Mouse (Mus musculus) telencephalon, adult 2 months (tissue): Measurements from ENCODE around the gene Serbp1.

Source experiments
- DNase-seq: peaks from one replicate; pipeline ENCODE4 v3.0.0-alpha.2; 2011; ENCODE audit warnings: low read depth, low spot score

The Serbp1 gene

GRCm38 (mm10) chr6:67301230-67301629 lies 63.3 kb downstream of the Serbp1 start:
- DNase-seq = no peak

- DNase-seq = peak; percentile 28
These were observed 64.5 kb downstream of the Serbp1 start for GRCm38 (mm10) chr6:67302471-67302870.

DNA sequence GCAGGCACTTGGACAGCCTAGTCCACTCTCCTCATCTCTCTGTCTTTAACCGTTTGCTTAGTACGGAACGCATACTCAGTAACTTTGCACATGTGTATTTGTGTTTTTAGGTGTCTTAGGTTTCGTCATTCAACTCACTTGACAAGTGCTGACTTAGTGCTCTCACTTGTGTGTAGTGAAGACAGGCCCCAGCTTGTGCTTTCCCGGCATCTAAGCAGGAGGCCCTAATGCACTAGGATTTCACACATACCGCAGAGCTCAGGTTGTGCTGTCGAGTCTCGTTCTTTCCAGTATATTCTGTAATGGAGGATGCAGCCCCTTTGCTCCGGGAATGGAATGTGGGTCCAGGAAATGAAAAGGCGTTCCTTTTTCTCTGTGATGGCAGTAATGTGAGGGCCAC lies 65.2 kb downstream of the Serbp1 start:
- no peak for DNase-seq

- no peak for DNase-seq
These were observed 71.0 kb downstream of the Serbp1 start for GRCm38 (mm10) chr6:67308994-67309393.

DNA sequence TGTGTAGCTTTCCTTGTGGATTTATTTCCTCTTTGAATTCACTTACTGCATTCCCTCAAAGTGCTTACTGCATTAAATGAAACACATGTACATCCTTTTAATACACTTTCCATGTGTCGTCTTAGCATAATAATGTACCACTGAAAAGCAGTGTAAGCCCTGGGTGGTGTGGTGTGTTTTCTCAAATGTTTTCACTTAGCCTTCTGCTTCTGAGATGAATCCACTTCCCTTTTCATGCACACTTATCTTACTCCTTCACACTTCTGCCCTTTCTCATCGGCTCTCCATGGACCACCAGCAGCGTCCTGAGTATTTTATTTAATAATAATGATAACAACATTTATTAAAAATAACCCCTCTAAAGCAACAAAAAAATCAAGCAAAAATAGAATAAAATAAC lies 71.8 kb downstream of the Serbp1 start:
- DNase-seq = no peak

GRCm38 (mm10) chr6:67314697-67315096 lies 76.7 kb downstream of the Serbp1 start:
- DNase-seq = no peak

GRCm38 (mm10) chr6:67317068-67317467 lies 79.1 kb downstream of the Serbp1 start:
- DNase-seq = no peak

DNA sequence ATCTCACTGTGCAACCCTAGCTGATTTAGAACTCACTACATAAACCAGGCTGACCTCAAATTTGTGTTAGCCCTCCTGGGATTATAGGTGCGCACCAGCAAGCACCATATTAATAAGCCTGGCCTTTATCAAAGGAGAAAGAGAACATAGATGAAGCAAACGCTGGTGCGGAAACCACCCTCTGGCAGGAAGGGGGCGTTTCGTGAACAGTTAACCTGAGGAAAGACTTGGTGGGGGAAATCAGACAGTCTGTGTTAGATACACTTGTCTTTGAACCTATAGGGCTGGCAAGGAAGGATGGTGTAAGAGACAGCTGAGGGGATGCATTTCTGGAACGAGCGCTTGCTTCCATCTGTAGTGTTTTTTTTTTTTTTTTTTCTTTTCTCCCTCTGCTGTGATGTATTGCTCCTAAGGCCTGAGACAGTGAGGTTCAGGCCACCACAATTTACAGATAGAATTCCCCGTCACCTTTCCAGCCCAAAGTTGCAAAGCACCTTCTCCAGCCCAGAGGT lies 79.9 kb downstream of the Serbp1 start:
- no peak for DNase-seq

- peak; percentile 52 for DNase-seq
These were observed 80.5 kb downstream of the Serbp1 start for GRCm38 (mm10) chr6:67318451-67318850.

DNA sequence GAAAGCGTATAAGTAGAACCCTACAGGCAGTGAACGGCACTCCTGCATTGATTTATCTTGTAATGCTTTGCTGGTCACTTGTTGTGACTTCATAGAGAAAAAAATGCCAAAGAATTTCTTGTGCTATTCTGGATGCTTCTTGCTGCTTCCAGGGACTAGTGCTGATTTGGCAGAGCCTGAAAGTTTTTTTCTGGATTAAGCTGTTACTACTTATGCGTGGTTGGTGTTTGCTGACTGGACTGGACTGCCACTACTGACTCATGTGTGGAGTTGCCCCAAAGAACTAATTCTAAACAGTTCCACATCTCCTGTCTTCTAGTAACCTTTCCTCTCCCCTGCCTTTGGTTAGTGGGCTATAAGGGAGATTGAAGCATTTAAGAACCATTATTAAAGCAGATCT lies 85.8 kb downstream of the Serbp1 start:
- DNase-seq = no peak

- DNase-seq = no peak
These were observed 100.0 kb downstream of the Serbp1 start for GRCm38 (mm10) chr6:67337943-67338342.

DNA sequence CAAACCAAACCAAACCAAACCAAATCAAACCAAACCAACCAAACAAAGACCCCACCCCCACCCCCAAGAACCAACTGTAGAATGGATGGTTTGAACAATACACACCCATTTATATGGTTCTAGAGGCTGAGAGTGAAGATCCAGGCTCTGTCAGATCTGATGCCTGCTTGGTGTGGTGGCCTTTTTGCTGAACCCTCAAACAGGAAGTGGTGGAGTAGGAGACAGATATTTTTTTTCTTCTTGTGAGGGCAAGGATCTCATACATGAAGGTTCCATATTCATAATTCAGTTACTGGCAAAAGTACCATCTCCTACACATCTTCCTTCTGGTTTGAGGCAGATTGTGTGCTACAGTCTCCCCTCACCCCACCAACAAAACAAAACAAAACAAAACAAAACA lies 101.5 kb downstream of the Serbp1 start:
- no peak for DNase-seq
